Mouse (Mus musculus) kidney, embryonic 15.5 days (tissue): ENCODE data around the gene Gabrb1. TPM values are rescaled to one million over a fixed set of nuclear protein-coding genes. Genes with fewer than 3 reads are reported as not detected.

Source experiments
- ATAC-seq: fragments of 200-750 bp; cut with Nextera tagmentation; replicated peaks from 2 replicates; pipeline ENCODE4 v1.8.0; 2017; ENCODE audit warnings: moderate TSS enrichment; ENCODE audit not compliant: low FRiP score
- H3K27ac ChIP-seq: fragments of 300-500 bp; sonication (generic); 2 replicates; pipeline ENCODE4 v1.5.1; 2015; ENCODE audit warnings: mild to moderate bottlenecking, inconsistent platforms
- H3K27me3 ChIP-seq: fragments of 300-500 bp; sonication (generic); 2 replicates; pipeline ENCODE4 v1.6.1; 2015; ENCODE audit warnings: inconsistent platforms
- H3K36me3 ChIP-seq: fragments of 300-500 bp; sonication (generic); 2 replicates; pipeline ENCODE4 v1.6.1; 2015; ENCODE audit warnings: inconsistent platforms
- H3K4me1 ChIP-seq: fragments of 300-500 bp; sonication (generic); 2 replicates; pipeline ENCODE4 v1.6.1; 2015; ENCODE audit warnings: inconsistent platforms
- H3K4me2 ChIP-seq: fragments of 300-500 bp; sonication (generic); 2 replicates; pipeline ENCODE4 v1.6.1; 2015; ENCODE audit warnings: moderate library complexity, mild to moderate bottlenecking, inconsistent platforms
- H3K4me3 ChIP-seq: fragments of 300-500 bp; sonication (generic); replicated peaks from 2 replicates; pipeline ENCODE4 v1.5.1; 2015; ENCODE audit warnings: mild to moderate bottlenecking, inconsistent platforms
- H3K9ac ChIP-seq: fragments of 300-500 bp; sonication (generic); 2 replicates; pipeline ENCODE4 v1.6.1; 2015; ENCODE audit warnings: mild to moderate bottlenecking, inconsistent platforms
- H3K9me3 ChIP-seq: fragments of 300-500 bp; sonication (generic); replicated peaks from 2 replicates; pipeline ENCODE4 v1.6.1; 2016; ENCODE audit warnings: inconsistent platforms
- WGBS: fragments of 180-500 bp; shearing (Covaris S2); methylation state at CpG from one replicate; pipeline ENCODE4 v1.1.7; 2015; ENCODE audit warnings: mixed read lengths; 5-methylcytosine and 5-hydroxymethylcytosine counted together
- polyA plus RNA-seq: library from polyadenylated mRNA; unstranded; fragments of >200 nt; fragmentation: Nextera tagmentation; extraction: Ambion mirVana; gene quantifications from 2 replicates; pipeline ENCODE4 v1.2.1, GENCODE M21; 2015

The Gabrb1 gene
- polyA plus RNA-seq, 1 experiment from 2014 or later: 0.49 TPM

DNA sequence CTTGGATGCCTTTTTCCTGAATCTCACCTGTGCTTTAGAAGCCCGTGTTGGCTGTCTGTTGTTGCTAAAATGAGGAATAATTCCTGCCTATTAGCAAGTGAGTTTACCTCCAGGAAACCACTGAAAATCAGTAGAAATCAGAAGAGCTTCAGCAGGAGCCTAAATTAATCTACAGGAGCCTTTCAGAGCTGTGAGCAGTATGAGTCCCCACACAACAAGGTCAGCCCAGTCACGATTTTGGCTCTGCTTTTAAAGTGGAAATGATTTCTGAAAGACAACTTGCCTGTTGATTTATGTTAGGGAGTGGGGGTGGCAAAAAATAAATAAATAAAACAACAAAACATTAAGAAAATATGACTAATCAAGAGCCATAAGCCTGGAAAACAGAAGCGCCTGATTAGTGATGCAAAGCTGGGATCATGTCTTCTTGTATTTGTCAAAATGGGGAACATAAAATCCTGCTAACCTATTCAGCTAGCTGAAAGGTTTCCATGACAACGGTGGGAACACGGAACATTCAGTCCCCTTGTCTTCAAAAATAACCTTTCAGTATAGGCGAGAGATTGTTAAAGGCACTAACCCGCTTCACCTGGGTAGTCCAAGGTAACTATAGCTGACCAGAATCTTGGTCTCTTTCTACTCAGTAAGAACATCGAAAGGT is 312.4 kb downstream of the Gabrb1 start:
- H3K4me1 ChIP-seq: no peaks in the 10 kb centered on the region
- H3K4me2 ChIP-seq: no peak overlapping the region
- H3K9ac ChIP-seq: no peak overlapping the region
- H3K27me3 ChIP-seq: no peaks in the 10 kb centered on the region
- no peak for ATAC-seq
- no peaks in the 10 kb centered on the region for H3K36me3 ChIP-seq
- 76% methylated on average over 8 of the region's 8 CpGs for WGBS
- H3K9me3 ChIP-seq: no peaks in the 10 kb centered on the region
- H3K4me3 ChIP-seq: no peak overlapping the region
- no peak overlapping the region for H3K27ac ChIP-seq

- 74% methylated on average over 5 of the region's 5 CpGs for WGBS
- Histone ChIP-seq H3K4me1 (no peaks in the 10 kb centered on the region), H3K36me3 (no peaks in the 10 kb centered on the region)
These were observed 314.9 kb downstream of the Gabrb1 start for GRCm38 (mm10) chr5:71972831-71973230.

GRCm38 (mm10) chr5:71976133-71976532 is 318.2 kb downstream of the Gabrb1 start:
- H3K4me3 ChIP-seq: no peak overlapping the region
- H3K9ac ChIP-seq: no peak overlapping the region
- no peaks in the 10 kb centered on the region for H3K9me3 ChIP-seq
- H3K4me2 ChIP-seq: no peak overlapping the region
- H3K27me3 ChIP-seq: no peaks in the 10 kb centered on the region
- no peak for ATAC-seq
- no peak overlapping the region for H3K27ac ChIP-seq
- no peaks in the 10 kb centered on the region for H3K4me1 ChIP-seq
- 89% methylated on average over 4 of the region's 4 CpGs for WGBS
- no peaks in the 10 kb centered on the region for H3K36me3 ChIP-seq

More at GRCm38 (mm10) chr5:71972831-71973230, 314.9 kb downstream of the Gabrb1 start:
- H3K27ac ChIP-seq: no peak overlapping the region
- no peak for ATAC-seq
- H3K4me2 ChIP-seq: no peak overlapping the region
- no peaks in the 10 kb centered on the region for H3K27me3 ChIP-seq
- no peak overlapping the region for H3K4me3 ChIP-seq
- H3K9me3 ChIP-seq: no peaks in the 10 kb centered on the region
- H3K9ac ChIP-seq: no peak overlapping the region

DNA sequence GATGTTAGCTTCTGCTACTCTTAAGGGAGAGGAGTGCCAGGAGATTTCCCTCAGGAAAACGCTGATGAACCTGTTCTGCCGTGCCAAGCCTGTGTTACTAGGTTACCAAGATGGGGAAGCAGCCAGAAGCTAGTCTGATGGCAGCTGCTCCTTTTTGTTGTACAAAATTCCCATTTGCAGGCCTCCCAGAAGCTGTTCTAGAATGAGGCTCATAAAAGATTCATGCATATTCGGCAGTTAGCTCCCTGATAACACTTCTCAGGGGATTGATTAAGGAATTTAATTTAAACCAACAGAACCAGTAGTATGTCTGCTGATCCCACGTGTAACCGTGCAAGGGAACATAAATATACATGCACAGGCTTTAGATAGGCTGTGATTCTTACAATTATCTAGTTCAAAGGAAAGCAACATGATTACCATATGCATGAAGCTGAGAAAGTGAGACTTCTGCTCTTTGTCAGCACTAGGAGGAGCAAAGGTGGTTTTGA is 318.7 kb downstream of the Gabrb1 start:
- ATAC-seq: no peak

GRCm38 (mm10) chr5:71986561-71986960 is 328.6 kb downstream of the Gabrb1 start:
- no peaks in the 10 kb centered on the region for H3K4me1 ChIP-seq
- H3K27ac ChIP-seq: no peak overlapping the region
- H3K27me3 ChIP-seq: no peaks in the 10 kb centered on the region
- H3K4me2 ChIP-seq: no peak overlapping the region
- 59% methylated on average over 1 of the region's 1 CpGs for WGBS
- ATAC-seq: no peak
- no peak overlapping the region for H3K4me3 ChIP-seq
- H3K9ac ChIP-seq: no peak overlapping the region
- no peaks in the 10 kb centered on the region for H3K36me3 ChIP-seq
- no peaks in the 10 kb centered on the region for H3K9me3 ChIP-seq

More for the DNA sequence above, 318.7 kb downstream of the Gabrb1 start:
- Histone ChIP-seq H3K27ac (no peak overlapping the region), H3K4me2 (no peak overlapping the region), H3K27me3 (no peaks in the 10 kb centered on the region), H3K36me3 (no peaks in the 10 kb centered on the region), H3K9me3 (no peaks in the 10 kb centered on the region), H3K9ac (no peak overlapping the region), H3K4me3 (no peak overlapping the region), H3K4me1 (no peaks in the 10 kb centered on the region)
- 64% methylated on average over 5 of the region's 5 CpGs for WGBS

DNA sequence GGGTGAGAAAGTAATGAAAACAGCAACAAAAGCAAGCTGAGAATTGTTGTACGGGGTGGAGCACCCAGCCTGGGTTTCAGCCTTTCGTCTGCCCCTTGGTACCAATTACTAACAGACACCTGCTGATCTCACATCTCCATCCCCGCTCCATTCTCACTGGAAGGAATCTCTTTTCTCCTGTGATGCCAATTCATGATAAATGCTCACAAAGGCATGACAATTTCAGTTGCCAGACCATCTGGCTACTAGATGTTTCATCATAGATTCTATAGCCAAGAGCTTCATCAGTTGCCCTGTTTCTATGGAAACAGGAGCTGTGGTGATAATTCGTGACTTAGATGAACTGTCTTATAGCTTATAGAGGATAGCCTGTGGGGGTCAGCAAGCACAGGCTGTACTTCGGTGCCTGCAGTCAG is 329.1 kb downstream of the Gabrb1 start:
- H3K27ac ChIP-seq: no peak overlapping the region
- H3K27me3 ChIP-seq: no peaks in the 10 kb centered on the region
- no peaks in the 10 kb centered on the region for H3K9me3 ChIP-seq
- H3K4me1 ChIP-seq: no peaks in the 10 kb centered on the region
- ATAC-seq: no peak
- H3K4me3 ChIP-seq: no peak overlapping the region
- H3K9ac ChIP-seq: no peak overlapping the region
- WGBS: 53% methylated on average over 5 of the region's 5 CpGs
- H3K4me2 ChIP-seq: no peak overlapping the region
- H3K36me3 ChIP-seq: no peaks in the 10 kb centered on the region

- H3K4me3 ChIP-seq: no peak overlapping the region
- H3K9ac ChIP-seq: no peak overlapping the region
- no peak for ATAC-seq
- no peaks in the 10 kb centered on the region for H3K4me1 ChIP-seq
- H3K9me3 ChIP-seq: no peaks in the 10 kb centered on the region
- 77% methylated on average over 4 of the region's 4 CpGs for WGBS
- no peak overlapping the region for H3K27ac ChIP-seq
- H3K4me2 ChIP-seq: no peak overlapping the region
- no peaks in the 10 kb centered on the region for H3K36me3 ChIP-seq
- no peaks in the 10 kb centered on the region for H3K27me3 ChIP-seq
These were observed 341.6 kb downstream of the Gabrb1 start for GRCm38 (mm10) chr5:71999466-71999865.

GRCm38 (mm10) chr5:72003811-72004435 is 346.0 kb downstream of the Gabrb1 start:
- H3K4me3 ChIP-seq: no peak overlapping the region
- WGBS: 81% methylated on average over 3 of the region's 3 CpGs
- H3K9me3 ChIP-seq: no peaks in the 10 kb centered on the region
- H3K27ac ChIP-seq: no peak overlapping the region
- H3K36me3 ChIP-seq: no peaks in the 10 kb centered on the region
- no peak overlapping the region for H3K9ac ChIP-seq
- H3K27me3 ChIP-seq: no peaks in the 10 kb centered on the region
- H3K4me1 ChIP-seq: no peaks in the 10 kb centered on the region
- no peak overlapping the region for H3K4me2 ChIP-seq
- ATAC-seq: no peak

GRCm38 (mm10) chr5:72036954-72037353 is 379.0 kb downstream of the Gabrb1 start:
- H3K4me2 ChIP-seq: no peak overlapping the region
- no peak overlapping the region for H3K9ac ChIP-seq
- no peak overlapping the region for H3K4me3 ChIP-seq
- no peaks in the 10 kb centered on the region for H3K4me1 ChIP-seq
- H3K9me3 ChIP-seq: no peaks in the 10 kb centered on the region
- ATAC-seq: no peak
- no peaks in the 10 kb centered on the region for H3K36me3 ChIP-seq
- no peak overlapping the region for H3K27ac ChIP-seq
- H3K27me3 ChIP-seq: no peaks in the 10 kb centered on the region

GRCm38 (mm10) chr5:72043226-72044151 is 385.6 kb downstream of the Gabrb1 start:
- no peak overlapping the region for H3K9ac ChIP-seq
- H3K36me3 ChIP-seq: no peaks in the 10 kb centered on the region
- no peak overlapping the region for H3K27ac ChIP-seq
- H3K9me3 ChIP-seq: no peaks in the 10 kb centered on the region
- H3K27me3 ChIP-seq: no peaks in the 10 kb centered on the region
- no peak overlapping the region for H3K4me3 ChIP-seq
- 0 out of 2 replicates have a peak overlapping the region, but pooled peaks have one; percentile 5 for H3K4me2 ChIP-seq
- H3K4me1 ChIP-seq: peaks cover 3% of the 10 kb centered on the region; the same call in 1 of the 2 replicates
- 0 out of 2 replicates have a peak, but pooled peaks have one; percentile 64 for ATAC-seq
- WGBS: 47% methylated on average over 12 of the region's 12 CpGs

- Histone ChIP-seq H3K27ac (no peak overlapping the region), H3K4me1 (peaks cover 3% of the 10 kb centered on the region; the same call in 1 of the 2 replicates), H3K27me3 (no peaks in the 10 kb centered on the region), H3K4me3 (no peak overlapping the region), H3K36me3 (no peaks in the 10 kb centered on the region), H3K9me3 (no peaks in the 10 kb centered on the region), H3K4me2 (no peak overlapping the region), H3K9ac (no peak overlapping the region)
- no peak for ATAC-seq
- 90% methylated on average over 2 of the region's 2 CpGs for WGBS
These were observed 388.3 kb downstream of the Gabrb1 start for GRCm38 (mm10) chr5:72046261-72046660.

DNA sequence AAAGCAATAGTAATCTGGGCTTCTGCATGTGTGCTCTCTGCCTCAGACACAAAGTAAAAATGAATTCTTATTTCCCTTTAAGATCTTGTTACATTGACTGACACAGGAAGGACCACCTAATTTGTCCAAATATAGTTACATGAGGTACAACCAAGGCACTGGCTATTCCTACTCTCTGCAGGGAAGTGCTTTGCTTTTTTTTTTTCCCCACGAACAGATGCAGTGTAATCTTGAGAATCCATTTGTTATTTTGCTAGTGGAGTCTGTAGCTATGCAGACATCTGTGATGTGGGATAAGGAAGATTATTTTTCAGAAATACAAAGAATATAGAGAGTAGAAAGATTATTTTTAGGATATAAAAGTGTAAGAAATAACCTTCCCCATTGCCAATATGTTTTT is 406.2 kb downstream of the Gabrb1 start:
- H3K4me1 ChIP-seq: no peaks in the 10 kb centered on the region
- 66% methylated on average over 1 of the region's 1 CpGs for WGBS
- H3K27me3 ChIP-seq: no peaks in the 10 kb centered on the region
- H3K9me3 ChIP-seq: no peaks in the 10 kb centered on the region
- no peak overlapping the region for H3K4me2 ChIP-seq
- H3K4me3 ChIP-seq: no peak overlapping the region
- ATAC-seq: no peak
- no peak overlapping the region for H3K27ac ChIP-seq
- no peaks in the 10 kb centered on the region for H3K36me3 ChIP-seq
- H3K9ac ChIP-seq: no peak overlapping the region
